Mouse (Mus musculus): ENCODE measurements around the gene Klra3. TPM values are rescaled to one million over a fixed set of nuclear protein-coding genes. Genes with fewer than 3 reads are reported as not detected.

Klra3 gene
- polyA plus RNA-seq (2017; shearing (Covaris generic)), result not detected

DNA sequence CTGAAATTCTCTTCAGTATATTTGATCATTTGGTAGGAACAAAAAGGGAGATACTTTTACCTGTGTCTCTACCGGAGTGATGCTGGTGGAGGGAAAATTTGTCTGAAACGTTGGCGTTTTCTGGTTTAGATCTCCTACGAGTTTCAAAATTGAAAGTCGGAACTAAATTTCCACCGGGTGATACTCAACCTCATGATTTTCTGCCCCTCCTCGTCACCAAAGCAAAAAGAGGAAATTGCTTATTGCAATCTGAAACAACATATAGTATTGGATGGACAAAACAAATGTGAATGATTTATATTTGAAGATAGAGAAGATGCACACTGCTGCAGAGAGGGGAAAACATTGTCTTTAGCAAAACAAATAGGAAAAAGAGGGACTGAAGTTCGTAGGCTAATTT is at the start of gene Klra3:
Klra3 (minus strand) TSS at position 164 of the 400 bp plus-strand sequence.

DNA sequence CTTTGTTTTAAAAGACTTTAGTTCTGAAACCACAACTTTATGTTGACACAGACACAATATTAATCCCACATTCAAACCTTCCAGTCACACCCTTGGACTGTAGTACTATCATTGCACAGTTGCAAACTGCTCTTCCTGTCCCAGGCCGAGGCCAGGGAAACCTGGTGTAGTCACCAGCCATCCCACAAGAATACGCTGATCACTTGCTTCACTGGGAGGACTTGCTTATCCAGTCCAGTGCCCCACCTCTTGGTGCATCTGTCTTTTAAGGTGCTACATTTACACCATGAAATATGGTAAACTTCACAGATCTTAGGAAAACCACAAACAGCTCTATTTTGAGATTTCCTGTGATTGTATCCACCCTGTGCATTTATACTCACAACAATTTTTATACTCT is 49.4 kb upstream of the Klra3 start, which contains the start of gene Klra1:
Klra1 (minus strand) TSS at position 125 of the 400 bp plus-strand sequence.

DNA sequence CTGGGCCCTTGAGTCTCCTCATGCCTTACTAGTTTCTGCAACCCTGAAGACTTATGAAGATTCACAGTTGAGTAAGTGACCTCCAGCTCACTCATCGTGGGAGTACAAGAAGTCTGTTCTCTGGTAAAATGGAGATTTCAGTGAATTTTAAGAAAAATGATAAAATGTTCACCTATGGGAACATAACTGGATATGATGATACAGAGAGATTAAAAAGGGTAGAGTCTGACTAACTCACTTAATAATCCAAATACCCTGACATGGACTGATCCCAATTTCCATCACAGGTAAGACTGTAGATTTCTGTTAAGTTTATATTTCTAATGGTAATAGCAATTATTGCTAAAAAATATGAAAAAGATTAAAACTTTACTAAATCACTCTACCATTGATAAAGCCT is 55.5 kb downstream of the Klra3 start, which contains the start of gene Klra10:
Klra10 (minus strand) TSS at position 101 of the 400 bp plus-strand sequence.

Other genes with a start within 250 kb of the Klra3 start
- not detected for gene Klra8, start 207.7 kb downstream of the Klra3 start, polyA plus RNA-seq (2017; shearing (Covaris generic))
- gene Klra9, start 144.5 kb downstream of the Klra3 start, polyA plus RNA-seq (2017; shearing (Covaris generic)), result not detected
- not detected for gene Klra7, start 104.3 kb downstream of the Klra3 start, polyA plus RNA-seq (2017; shearing (Covaris generic))
- not detected for gene Klra10, start 55.6 kb downstream of the Klra3 start, polyA plus RNA-seq (2017; shearing (Covaris generic))
- not detected for gene Klra1, start 49.3 kb upstream of the Klra3 start, polyA plus RNA-seq (2017; shearing (Covaris generic))

All from activated CD4-positive, CD25-positive, alpha-beta regulatory T cell, adult 9 weeks (primary cell).